ENCODE assay signal across 15 mouse cellular contexts in genomic region chr6:53583234-53583875, GRCm38 (mm10).
DNase-seq lines count a peak whose midpoint lies in the region; ATAC-seq and TF ChIP-seq lines count a peak whose summit lies in the region.
"Had no signal": no experiment of that assay in that cellular context is flagged by ENCODE, and none has a peak within 500 bp of the region (broad histone marks: within the 10 kb centered on the region; RNA-seq: fewer than 3 reads in every experiment).

No protein-coding gene starts in this region.

- ATAC-seq in frontal cortex, adult (ENCODE audit: low TSS enrichment), result peak; percentile 80
- no peak for ATAC-seq in embryonic facial prominence, embryonic 14.5 days (ENCODE audit: low read depth)
- ATAC-seq in neural tube, embryonic 13.5 days (ENCODE audit: low read depth), result peak; percentile 68; the same call in 1 of the 2 replicates
- ATAC-seq in liver, embryonic 12.5 days, result no peak
- ATAC-seq in liver, postnatal 0 days, result no peak
- ATAC-seq: inflammation-experienced regulatory T-cells, adult 6 months had no signal

- peaks cover 34% of the 10 kb centered on the region for H3K4me1 ChIP-seq in embryonic facial prominence, embryonic 14.5 days (ENCODE audit: control insufficient read depth, insufficient read depth, low read length)
- H3K4me1 ChIP-seq in neural tube, embryonic 13.5 days (replicated peaks), result peaks cover 42% of the 10 kb centered on the region
- H3K4me1 ChIP-seq in liver, embryonic 12.5 days, result 0 out of 2 replicates have a peak, but pooled peaks cover 5% of the 10 kb centered on the region
- H3K4me1 ChIP-seq in liver, postnatal 0 days (ENCODE audit: insufficient read depth), result no peaks in the 10 kb centered on the region; the same call in none of the 2 replicates

- no peaks in the 10 kb centered on the region for H3K27me3 ChIP-seq in embryonic facial prominence, embryonic 14.5 days (replicated peaks; ENCODE audit: control insufficient read depth, insufficient read depth, low read length)
- H3K27me3 ChIP-seq in neural tube, embryonic 13.5 days, result no peaks in the 10 kb centered on the region
- no peaks in the 10 kb centered on the region for H3K27me3 ChIP-seq in liver, embryonic 12.5 days (replicated peaks)
- no peaks in the 10 kb centered on the region for H3K27me3 ChIP-seq in liver, postnatal 0 days (ENCODE audit: insufficient read depth, low read length)

- TF ChIP-seq CTCF in liver, postnatal 0 days (IDR thresholded peaks at IDR 0.05; ENCODE audit: low read depth), result no peak

- H3K27ac ChIP-seq in embryonic facial prominence, embryonic 14.5 days (replicated peaks; ENCODE audit: low read depth, low read length), result no peak overlapping the region; the same call in 1 of the 2 replicates
- peak overlapping the region; percentile 52 for H3K27ac ChIP-seq in neural tube, embryonic 13.5 days (replicated peaks)
- H3K27ac ChIP-seq in liver, embryonic 12.5 days, result no peak overlapping the region
- no peak overlapping the region for H3K27ac ChIP-seq in liver, postnatal 0 days (ENCODE audit: low read depth)

- H3K4me3 ChIP-seq in embryonic facial prominence, embryonic 14.5 days (ENCODE audit: low read depth, low read length), result no peak overlapping the region
- H3K4me3 ChIP-seq in neural tube, embryonic 13.5 days, result 0 out of 2 replicates have a peak overlapping the region, but pooled peaks have one; percentile 1
- H3K4me3 ChIP-seq in liver, embryonic 12.5 days, result no peak overlapping the region
- H3K4me3 ChIP-seq in liver, postnatal 0 days (ENCODE audit: low read depth, low read length), result no peak overlapping the region

- 41% methylated on average over 19 of the region's 19 CpGs for WGBS in embryonic facial prominence, embryonic 14.5 days
- 13% methylated on average over 19 of the region's 19 CpGs for WGBS in neural tube, embryonic 13.5 days
- 77% methylated on average over 19 of the region's 19 CpGs for WGBS in liver, embryonic 12.5 days (ENCODE audit: insufficient replicate concordance)
- WGBS in liver, postnatal 0 days (ENCODE audit: insufficient replicate concordance), result 80% methylated on average over 19 of the region's 19 CpGs

- H3K9ac ChIP-seq in embryonic facial prominence, embryonic 14.5 days (ENCODE audit: low read depth, low read length), result no peak overlapping the region
- H3K9ac ChIP-seq in neural tube, embryonic 13.5 days, result no peak overlapping the region
- no peak overlapping the region for H3K9ac ChIP-seq in liver, embryonic 12.5 days
- H3K9ac ChIP-seq in liver, postnatal 0 days (replicated peaks), result no peak overlapping the region

- TF ChIP-seq EP300 in liver, postnatal 0 days (IDR thresholded peaks at IDR 0.05; ENCODE audit: low read depth), result no peak

- H3K9me3 ChIP-seq in embryonic facial prominence, embryonic 14.5 days (ENCODE audit: control insufficient read depth, low read length), result no peaks in the 10 kb centered on the region
- no peaks in the 10 kb centered on the region for H3K9me3 ChIP-seq in neural tube, embryonic 13.5 days
- H3K9me3 ChIP-seq in liver, embryonic 12.5 days (replicated peaks), result no peaks in the 10 kb centered on the region
- H3K9me3 ChIP-seq in liver, postnatal 0 days (ENCODE audit: low read length), result no peaks in the 10 kb centered on the region

- no peak for DNase-seq in frontal cortex, postnatal 10 days (ENCODE audit: low spot score in 2 of 2)
- DNase-seq in embryonic facial prominence, embryonic 14.5 days (ENCODE audit: low spot score), result no peak
- peak; percentile 53 for DNase-seq in hindlimb bud, embryonic 11.5 days (ENCODE audit: extremely low spot score, low read depth, low spot score)
- no peak for DNase-seq in liver, postnatal 0 days
- DNase-seq in ovary, adult 18-20 months (ENCODE audit: low spot score), result no peak
- DNase-seq: adrenal gland, adult 2 months; cerebellum, adult 2 months; heart, adult 18-20 months; lung, adult 18-20 months; thymus, postnatal 4 days had no signal

- no peaks in the 10 kb centered on the region for H3K36me3 ChIP-seq in embryonic facial prominence, embryonic 14.5 days (ENCODE audit: control insufficient read depth, insufficient read depth, low read length)
- no peaks in the 10 kb centered on the region for H3K36me3 ChIP-seq in neural tube, embryonic 13.5 days
- H3K36me3 ChIP-seq in liver, embryonic 12.5 days, result no peaks in the 10 kb centered on the region
- H3K36me3 ChIP-seq in liver, postnatal 0 days (replicated peaks; ENCODE audit: insufficient read depth, low read length), result no peaks in the 10 kb centered on the region
- H3K36me3 ChIP-seq: G1E had no signal

- peak overlapping the region; percentile 29 for H3K4me2 ChIP-seq in embryonic facial prominence, embryonic 14.5 days (ENCODE audit: low read depth, low read length)
- peak overlapping the region; percentile 44 for H3K4me2 ChIP-seq in neural tube, embryonic 13.5 days
- no peak overlapping the region for H3K4me2 ChIP-seq in liver, embryonic 12.5 days
- no peak overlapping the region for H3K4me2 ChIP-seq in liver, postnatal 0 days (ENCODE audit: low read depth, low read length)

Comparison
In these comparisons a context has a peak if more than half of its experiments do, and no peak if none do; other contexts are left out.
1. ATAC-seq: peak in frontal cortex, adult (single experiment) and neural tube, embryonic 13.5 days (single experiment); none in embryonic facial prominence, embryonic 14.5 days (single experiment), liver, embryonic 12.5 days (single experiment) and liver, postnatal 0 days (single experiment).
2. H3K4me2 ChIP-seq: peak in embryonic facial prominence, embryonic 14.5 days (single experiment) and neural tube, embryonic 13.5 days (single experiment); none in liver, embryonic 12.5 days (single experiment) and liver, postnatal 0 days (single experiment).